Mouse (Mus musculus) midbrain, embryonic 15.5 days (tissue): ENCODE measurements at regions not wholly inside any gene's neighbourhood (a gene's known extent, or its start where the extent isn't known, plus 50 kb on each side); places are given as distances from the start of the nearest gene placed in this dataset.

Source experiments
- ATAC-seq: fragments of 200-750 bp; cut with Nextera tagmentation; replicated peaks from 2 replicates; pipeline ENCODE4 v1.8.0; 2017; ENCODE audit warnings: moderate TSS enrichment
- H3K27ac ChIP-seq: fragments of 300-500 bp; sonication (generic); 2 replicates; pipeline ENCODE4 v1.5.1; 2015; ENCODE audit warnings: mild to moderate bottlenecking, inconsistent platforms
- H3K27me3 ChIP-seq: fragments of 300-500 bp; sonication (generic); replicated peaks from 2 replicates; pipeline ENCODE4 v1.6.1; 2015; ENCODE audit warnings: inconsistent platforms
- H3K36me3 ChIP-seq: fragments of 300-500 bp; sonication (generic); replicated peaks from 2 replicates; pipeline ENCODE4 v1.6.1; 2015; ENCODE audit warnings: inconsistent platforms
- H3K4me1 ChIP-seq: fragments of 300-500 bp; sonication (generic); 2 replicates; pipeline ENCODE4 v1.6.1; 2015; ENCODE audit warnings: inconsistent platforms
- H3K4me2 ChIP-seq: fragments of 300-500 bp; sonication (generic); 2 replicates; pipeline ENCODE4 v1.6.1; 2015; ENCODE audit warnings: inconsistent platforms, mild to moderate bottlenecking, moderate library complexity
- H3K4me3 ChIP-seq: fragments of 300-500 bp; sonication (generic); 2 replicates; pipeline ENCODE4 v1.5.1; 2015; ENCODE audit warnings: mild to moderate bottlenecking, inconsistent platforms
- H3K9ac ChIP-seq: fragments of 300-500 bp; sonication (generic); 2 replicates; pipeline ENCODE4 v1.6.1; 2015; ENCODE audit warnings: mild to moderate bottlenecking, inconsistent platforms
- H3K9me3 ChIP-seq: fragments of 300-500 bp; sonication (generic); 2 replicates; pipeline ENCODE4 v1.6.1; 2016; ENCODE audit warnings: inconsistent platforms
- WGBS: fragments of 180-500 bp; shearing (Covaris S2); methylation state at CpG from one replicate; pipeline ENCODE4 v1.1.7; 2015; ENCODE audit warnings: mixed read lengths; 5-methylcytosine and 5-hydroxymethylcytosine counted together

DNA sequence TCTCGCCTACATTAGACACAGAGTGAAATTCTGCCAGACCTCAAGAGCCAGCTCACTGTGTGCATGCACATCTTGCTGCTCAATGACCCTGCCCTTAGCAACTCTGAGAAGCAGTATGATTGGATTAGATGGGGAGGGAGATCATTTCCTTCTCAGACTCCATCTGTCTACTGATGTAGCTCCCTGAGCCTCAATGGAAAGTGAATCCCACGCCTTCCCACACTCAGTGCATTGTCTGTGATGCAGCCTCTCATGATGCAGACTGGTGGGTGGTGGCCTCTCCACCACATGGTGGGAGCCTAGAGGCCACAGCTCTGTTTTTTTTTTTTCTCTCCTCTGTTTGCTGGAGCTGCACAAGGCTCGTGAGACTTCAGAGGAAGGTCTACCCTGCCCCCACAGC lies 447.1 kb upstream of the Zmiz1 start:
- no peak overlapping the region for H3K9ac ChIP-seq
- H3K27me3 ChIP-seq: no peaks in the 10 kb centered on the region
- no peak overlapping the region for H3K4me2 ChIP-seq
- no peaks in the 10 kb centered on the region for H3K36me3 ChIP-seq
- WGBS: 60% methylated on average over 3 of the region's 3 CpGs
- H3K4me3 ChIP-seq: no peak overlapping the region
- H3K27ac ChIP-seq: no peak overlapping the region
- peaks cover 18% of the 10 kb centered on the region for H3K4me1 ChIP-seq
- no peaks in the 10 kb centered on the region for H3K9me3 ChIP-seq
- no peak for ATAC-seq

- 2% methylated on average over 8 of the region's 8 CpGs for WGBS
- Histone ChIP-seq H3K4me1 (peaks cover 18% of the 10 kb centered on the region), H3K9ac (peak overlapping the region; percentile 33), H3K36me3 (no peaks in the 10 kb centered on the region), H3K27ac (peak overlapping the region; percentile 95), H3K4me3 (no peak overlapping the region; the same call in 1 of the 2 replicates), H3K4me2 (peak overlapping the region; percentile 42), H3K27me3 (no peaks in the 10 kb centered on the region), H3K9me3 (no peaks in the 10 kb centered on the region)
- ATAC-seq: peak; percentile 86
Observed at GRCm38 (mm10) chr14:25015288-25016238, 443.4 kb upstream of the Zmiz1 start.

DNA sequence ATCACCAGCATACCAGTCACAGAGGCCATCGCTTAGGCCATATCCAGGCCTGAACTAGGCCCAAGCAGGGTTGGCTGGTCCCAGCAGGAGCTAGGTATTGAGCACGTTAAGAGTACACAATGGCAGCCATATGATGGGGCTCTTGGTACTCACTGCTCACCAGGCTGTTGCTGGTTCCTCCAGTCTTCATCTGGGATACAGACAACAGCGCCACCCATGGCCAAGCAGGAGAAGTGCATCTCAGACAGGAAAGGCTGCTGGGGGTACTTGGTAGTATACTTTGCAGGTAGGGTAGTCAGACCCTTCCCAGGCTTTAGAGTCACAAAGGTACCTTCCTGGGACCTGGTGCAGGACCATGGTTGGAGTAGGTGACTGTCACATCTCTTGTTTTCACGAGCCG lies 441.1 kb upstream of the Zmiz1 start:
- H3K4me2 ChIP-seq: no peak overlapping the region
- no peak for ATAC-seq
- no peaks in the 10 kb centered on the region for H3K27me3 ChIP-seq
- no peaks in the 10 kb centered on the region for H3K9me3 ChIP-seq
- H3K4me1 ChIP-seq: peaks cover 18% of the 10 kb centered on the region
- H3K4me3 ChIP-seq: no peak overlapping the region
- no peaks in the 10 kb centered on the region for H3K36me3 ChIP-seq
- no peak overlapping the region for H3K9ac ChIP-seq
- H3K27ac ChIP-seq: 0 out of 2 replicates have a peak overlapping the region, but pooled peaks have one; percentile 8
- WGBS: 79% methylated on average over 5 of the region's 5 CpGs

GRCm38 (mm10) chr14:25019306-25019905 lies 439.6 kb upstream of the Zmiz1 start:
- 88% methylated on average over 4 of the region's 4 CpGs for WGBS
- Histone ChIP-seq H3K9me3 (no peaks in the 10 kb centered on the region), H3K4me3 (no peak overlapping the region), H3K4me1 (peaks cover 18% of the 10 kb centered on the region), H3K4me2 (no peak overlapping the region), H3K27ac (no peak overlapping the region), H3K9ac (no peak overlapping the region), H3K36me3 (no peaks in the 10 kb centered on the region), H3K27me3 (no peaks in the 10 kb centered on the region)
- no peak for ATAC-seq

- no peak for ATAC-seq
- Histone ChIP-seq H3K4me2 (no peak overlapping the region), H3K36me3 (no peaks in the 10 kb centered on the region), H3K9ac (no peak overlapping the region), H3K27ac (no peak overlapping the region), H3K9me3 (no peaks in the 10 kb centered on the region), H3K4me3 (no peak overlapping the region), H3K4me1 (no peaks in the 10 kb centered on the region), H3K27me3 (no peaks in the 10 kb centered on the region)
- WGBS: 83% methylated on average over 15 of the region's 15 CpGs
Observed at GRCm38 (mm10) chr14:25022523-25023269, 436.3 kb upstream of the Zmiz1 start.

DNA sequence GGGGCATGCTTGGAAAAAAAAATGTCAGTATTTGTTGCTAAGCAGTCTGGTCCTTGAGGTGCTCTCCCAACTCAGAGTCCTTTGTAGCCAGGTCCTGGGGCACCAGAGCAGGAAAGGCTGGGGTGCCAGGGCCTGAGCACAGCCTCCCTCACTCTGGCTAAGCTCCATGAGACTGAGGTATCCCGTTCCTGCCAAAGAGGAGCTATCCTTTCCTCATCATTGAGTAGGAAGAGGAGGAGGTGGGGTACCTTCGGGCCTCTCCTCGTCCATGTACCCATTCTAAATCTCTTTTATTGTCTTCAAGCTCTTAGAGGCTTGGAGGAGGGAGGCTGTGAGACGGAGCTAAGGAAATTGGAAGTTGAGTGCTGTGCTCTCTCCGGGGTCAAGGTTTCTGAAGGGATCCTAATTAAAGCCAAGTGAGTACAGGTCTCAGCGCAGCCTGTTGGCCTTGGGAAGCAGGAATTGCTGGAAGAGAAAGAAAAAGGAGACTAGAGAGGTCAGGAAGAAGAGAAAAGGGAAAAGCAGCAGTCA lies 435.6 kb upstream of the Zmiz1 start:
- Histone ChIP-seq H3K27me3 (no peaks in the 10 kb centered on the region), H3K9ac (no peak overlapping the region), H3K4me3 (no peak overlapping the region), H3K9me3 (no peaks in the 10 kb centered on the region), H3K36me3 (no peaks in the 10 kb centered on the region), H3K27ac (no peak overlapping the region), H3K4me2 (no peak overlapping the region), H3K4me1 (no peaks in the 10 kb centered on the region)
- ATAC-seq: no peak
- WGBS: 70% methylated on average over 6 of the region's 6 CpGs

- H3K4me2 ChIP-seq: no peak overlapping the region
- H3K27ac ChIP-seq: no peak overlapping the region
- no peak overlapping the region for H3K4me3 ChIP-seq
- no peak overlapping the region for H3K9ac ChIP-seq
- H3K36me3 ChIP-seq: no peaks in the 10 kb centered on the region
- no peak for ATAC-seq
- H3K9me3 ChIP-seq: no peaks in the 10 kb centered on the region
- WGBS: 91% methylated on average over 6 of the region's 6 CpGs
- no peaks in the 10 kb centered on the region for H3K27me3 ChIP-seq
- no peaks in the 10 kb centered on the region for H3K4me1 ChIP-seq
Observed at GRCm38 (mm10) chr14:25025074-25025473, 433.9 kb upstream of the Zmiz1 start.

- H3K4me3 ChIP-seq: no peak overlapping the region
- H3K36me3 ChIP-seq: no peaks in the 10 kb centered on the region
- H3K9ac ChIP-seq: no peak overlapping the region
- no peak overlapping the region for H3K4me2 ChIP-seq
- no peaks in the 10 kb centered on the region for H3K9me3 ChIP-seq
- 85% methylated on average over 3 of the region's 3 CpGs for WGBS
- H3K27ac ChIP-seq: no peak overlapping the region
- no peak for ATAC-seq
- H3K4me1 ChIP-seq: no peaks in the 10 kb centered on the region
- no peaks in the 10 kb centered on the region for H3K27me3 ChIP-seq
Observed at GRCm38 (mm10) chr14:25027076-25027475, 431.9 kb upstream of the Zmiz1 start.

DNA sequence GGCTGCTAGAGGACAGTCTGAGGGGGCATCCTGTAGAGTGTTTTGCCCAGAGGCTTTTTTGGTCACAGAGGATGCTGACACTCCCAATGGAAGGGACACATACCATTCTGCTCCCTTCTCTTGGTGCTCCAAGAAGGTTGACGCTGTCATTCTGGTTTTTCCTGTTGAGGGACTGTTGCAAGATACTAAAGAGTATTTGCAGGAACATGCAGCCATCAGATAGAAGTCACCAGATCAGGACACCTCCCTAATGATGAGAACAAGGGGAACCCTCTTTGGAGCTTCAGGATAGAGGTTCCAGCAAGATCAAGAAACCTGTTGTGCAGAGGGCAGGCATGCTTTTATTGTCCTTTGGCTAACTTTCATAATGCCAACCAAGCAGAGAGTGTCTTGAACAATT lies 431.1 kb upstream of the Zmiz1 start:
- Histone ChIP-seq H3K9ac (no peak overlapping the region), H3K27me3 (no peaks in the 10 kb centered on the region), H3K4me2 (no peak overlapping the region), H3K36me3 (no peaks in the 10 kb centered on the region), H3K4me1 (no peaks in the 10 kb centered on the region), H3K4me3 (no peak overlapping the region), H3K9me3 (no peaks in the 10 kb centered on the region), H3K27ac (no peak overlapping the region)
- ATAC-seq: no peak
- WGBS: 96% methylated on average over 1 of the region's 1 CpGs

DNA sequence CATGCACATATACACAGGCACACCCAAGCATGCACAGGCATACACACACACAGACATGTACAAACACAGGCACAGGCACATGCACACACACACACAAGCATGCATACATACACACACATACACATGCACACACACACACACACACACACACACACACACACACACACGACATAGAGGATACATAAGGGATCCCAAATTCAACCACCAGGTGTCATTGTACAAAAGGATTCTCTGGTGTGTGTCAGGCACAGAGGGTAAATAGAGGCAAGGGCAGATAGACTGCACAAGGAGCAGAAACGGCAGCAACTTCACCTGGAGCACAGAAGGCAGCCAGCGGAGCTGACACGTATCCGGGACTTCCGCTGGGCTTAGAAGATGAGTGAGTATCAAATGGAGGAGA lies 428.1 kb upstream of the Zmiz1 start:
- no peak for ATAC-seq
- no peaks in the 10 kb centered on the region for H3K36me3 ChIP-seq
- H3K4me3 ChIP-seq: no peak overlapping the region
- H3K9me3 ChIP-seq: no peaks in the 10 kb centered on the region
- no peaks in the 10 kb centered on the region for H3K4me1 ChIP-seq
- H3K27me3 ChIP-seq: no peaks in the 10 kb centered on the region
- H3K4me2 ChIP-seq: no peak overlapping the region
- no peak overlapping the region for H3K9ac ChIP-seq
- WGBS: 84% methylated on average over 6 of the region's 6 CpGs
- H3K27ac ChIP-seq: no peak overlapping the region

DNA sequence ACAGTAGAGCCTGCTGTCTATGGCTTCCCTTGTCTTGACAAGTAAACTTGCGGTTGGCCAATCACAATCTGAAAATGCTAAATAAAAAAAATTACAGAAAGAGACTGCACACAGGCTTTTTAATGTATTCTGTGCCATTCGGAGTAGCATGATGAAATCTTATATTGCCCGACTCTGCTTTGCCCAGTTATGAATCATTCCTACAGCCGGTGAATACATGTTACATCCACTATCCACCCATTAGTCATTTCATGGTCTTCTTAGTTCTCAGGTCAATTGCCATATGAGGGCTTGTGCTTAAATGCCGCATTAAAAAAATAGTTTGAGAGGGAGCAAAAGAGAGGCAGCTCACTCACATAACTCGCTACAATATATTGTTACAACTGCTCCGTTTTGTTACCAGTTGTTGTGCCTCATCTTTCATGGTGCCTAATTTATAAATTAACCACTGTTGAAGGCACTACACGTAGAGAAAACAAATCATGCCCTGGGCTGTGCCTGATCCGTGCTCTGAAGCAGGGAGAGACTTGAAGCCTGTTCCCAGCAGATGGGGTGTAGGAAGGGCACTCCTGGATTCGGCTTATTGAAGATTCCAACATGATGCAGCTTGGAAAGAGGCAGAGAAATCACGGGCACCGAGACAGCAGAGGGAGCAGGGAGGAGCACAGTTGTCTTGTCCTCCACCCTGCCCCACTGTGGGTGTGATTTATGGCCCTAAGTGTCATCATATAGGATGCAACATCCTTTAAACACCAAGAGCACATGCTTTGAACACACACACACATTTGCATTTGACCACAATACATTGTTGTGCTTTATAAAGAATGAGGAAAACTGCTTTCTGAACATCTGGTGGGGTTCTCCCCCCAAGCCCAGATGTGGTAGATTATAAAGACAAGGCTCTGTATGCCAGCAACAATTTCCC lies 427.0 kb upstream of the Zmiz1 start:
- no peak for ATAC-seq
- H3K4me2 ChIP-seq: no peak overlapping the region
- no peaks in the 10 kb centered on the region for H3K9me3 ChIP-seq
- H3K4me1 ChIP-seq: no peaks in the 10 kb centered on the region
- no peak overlapping the region for H3K4me3 ChIP-seq
- H3K9ac ChIP-seq: no peak overlapping the region
- no peaks in the 10 kb centered on the region for H3K36me3 ChIP-seq
- 77% methylated on average over 12 of the region's 12 CpGs for WGBS
- H3K27ac ChIP-seq: no peak overlapping the region; the same call in 1 of the 2 replicates
- no peaks in the 10 kb centered on the region for H3K27me3 ChIP-seq
